Mouse (Mus musculus) liver, postnatal 0 days (tissue): ENCODE measurements around the gene Pkdcc. TPM values are rescaled to one million over a fixed set of nuclear protein-coding genes. Genes with fewer than 3 reads are reported as not detected.

Source experiments
- ATAC-seq: fragments of 200-750 bp; cut with Nextera tagmentation; 2 replicates; pipeline ENCODE4 v1.8.0; 2017; ENCODE audit warnings: mild to moderate bottlenecking, moderate library complexity
- DNase-seq: peaks from one replicate; pipeline ENCODE4 v3.0.0-alpha.2; 2016
- H3K27ac ChIP-seq: fragments of 300-500 bp; sonication (generic); 2 replicates; pipeline ENCODE4 v1.5.1; 2014; ENCODE audit warnings: antibody characterized with exemption, moderate library complexity, mild to moderate bottlenecking, low read depth
- H3K27me3 ChIP-seq: fragments of 300-500 bp; sonication (generic); 2 replicates; pipeline ENCODE4 v1.6.1; 2014; ENCODE audit warnings: low read length, control low read depth, mixed read lengths; ENCODE audit not compliant: insufficient read depth
- H3K36me3 ChIP-seq: fragments of 300-500 bp; sonication (generic); replicated peaks from 2 replicates; pipeline ENCODE4 v1.6.1; 2014; ENCODE audit warnings: mild to moderate bottlenecking, control low read depth, low read length, moderate library complexity, mixed read lengths; ENCODE audit not compliant: insufficient read depth
- H3K4me1 ChIP-seq: fragments of 300-500 bp; sonication (generic); 2 replicates; pipeline ENCODE4 v1.6.1; 2014; ENCODE audit warnings: antibody characterized with exemption, mild to moderate bottlenecking, control low read depth; ENCODE audit not compliant: insufficient read depth
- H3K4me2 ChIP-seq: fragments of 300-500 bp; sonication (generic); 2 replicates; pipeline ENCODE4 v1.6.1; 2014; ENCODE audit warnings: low read depth, mild to moderate bottlenecking, low read length, moderate library complexity, mixed read lengths
- H3K4me3 ChIP-seq: fragments of 300-500 bp; sonication (generic); 2 replicates; pipeline ENCODE4 v1.5.1; 2014; ENCODE audit warnings: low read depth, low read length
- H3K9ac ChIP-seq: fragments of 300-500 bp; sonication (generic); replicated peaks from 2 replicates; pipeline ENCODE4 v1.6.1; 2014; ENCODE audit warnings: mild to moderate bottlenecking, moderate library complexity
- H3K9me3 ChIP-seq: fragments of 300-500 bp; sonication (generic); 2 replicates; pipeline ENCODE4 v1.6.1; 2016; ENCODE audit warnings: mild to moderate bottlenecking, control low read depth, low read length, mixed read lengths
- CTCF ChIP-seq: sonication (generic); IDR thresholded peaks from 2 replicates; pipeline ENCODE4 v1.5.1; 2016; ENCODE audit warnings: antibody characterized with exemption, low read depth
- EP300 ChIP-seq: IDR thresholded peaks from 2 replicates; pipeline ENCODE4 v1.6.1; 2016; ENCODE audit warnings: antibody characterized with exemption, low read depth, mild to moderate bottlenecking
- WGBS: fragments of 180-500 bp; shearing (Covaris S2); extraction: QIAGEN DNeasy Blood & Tissue Kit; methylation state at CpG from one replicate; pipeline ENCODE4 v1.1.7; 2014; ENCODE audit not compliant: insufficient replicate concordance; 5-methylcytosine and 5-hydroxymethylcytosine counted together
- polyA plus RNA-seq: library from polyadenylated mRNA; unstranded; fragments of >200 nt; fragmentation: Nextera tagmentation; extraction: Ambion mirVana; gene quantifications from 2 replicates; pipeline ENCODE4 v1.2.1, GENCODE M21; 2015

The Pkdcc gene
- polyA plus RNA-seq, 1 experiment from 2014 or later: 2.5 TPM

GRCm38 (mm10) chr17:83220954-83221538 is 6.0 kb downstream of the Pkdcc start:
- no peak overlapping the region for H3K9ac ChIP-seq
- no peak overlapping the region for H3K4me2 ChIP-seq

GRCm38 (mm10) chr17:83221611-83222500 is 6.8 kb downstream of the Pkdcc start:
- no peak for DNase-seq
- Histone ChIP-seq H3K27me3 (no peaks in the 10 kb centered on the region), H3K36me3 (peaks cover 25% of the 10 kb centered on the region), H3K4me2 (no peak overlapping the region), H3K9me3 (no peaks in the 10 kb centered on the region), H3K9ac (no peak overlapping the region), H3K4me1 (peaks cover 23% of the 10 kb centered on the region), H3K4me3 (no peak overlapping the region), H3K27ac (no peak overlapping the region)
- no peak for ATAC-seq
- 75% methylated on average over 13 of the region's 13 CpGs for WGBS
- TF ChIP-seq CTCF (no peak), EP300 (no peak)

More at GRCm38 (mm10) chr17:83220954-83221538, 6.0 kb downstream of the Pkdcc start:
- ATAC-seq (no peak), DNase-seq (no peak)
- Histone ChIP-seq H3K9me3 (no peaks in the 10 kb centered on the region), H3K4me3 (no peak overlapping the region), H3K27me3 (peaks cover under 1% of the 10 kb centered on the region; the same call in 1 of the 2 replicates), H3K27ac (no peak overlapping the region), H3K4me1 (peaks cover 23% of the 10 kb centered on the region), H3K36me3 (peaks cover 25% of the 10 kb centered on the region)
- WGBS: 75% methylated on average over 18 of the region's 18 CpGs
- TF ChIP-seq CTCF (no peak), EP300 (no peak)

- DNase-seq (no peak), ATAC-seq (no peak)
- Histone ChIP-seq H3K9me3 (no peaks in the 10 kb centered on the region), H3K27ac (no peak overlapping the region), H3K4me2 (no peak overlapping the region), H3K4me1 (peaks cover 17% of the 10 kb centered on the region), H3K4me3 (no peak overlapping the region), H3K36me3 (peaks cover 25% of the 10 kb centered on the region), H3K9ac (no peak overlapping the region), H3K27me3 (no peaks in the 10 kb centered on the region)
- 41% methylated on average over 3 of the region's 3 CpGs for WGBS
- TF ChIP-seq EP300: no peak
- no peak for TF ChIP-seq CTCF
Observed at GRCm38 (mm10) chr17:83222705-83223104, 7.6 kb downstream of the Pkdcc start.

- TF ChIP-seq CTCF (no peak), EP300 (no peak)
- DNase-seq (no peak), ATAC-seq (no peak)
- Histone ChIP-seq H3K36me3 (peaks cover 25% of the 10 kb centered on the region), H3K9me3 (no peaks in the 10 kb centered on the region), H3K4me3 (no peak overlapping the region), H3K27ac (no peak overlapping the region), H3K27me3 (no peaks in the 10 kb centered on the region), H3K4me2 (no peak overlapping the region), H3K9ac (no peak overlapping the region), H3K4me1 (peaks cover 8% of the 10 kb centered on the region)
- WGBS: 82% methylated on average over 13 of the region's 13 CpGs
Observed at GRCm38 (mm10) chr17:83224451-83224971, 9.4 kb downstream of the Pkdcc start.

- Histone ChIP-seq H3K4me3 (no peak overlapping the region), H3K9me3 (no peaks in the 10 kb centered on the region), H3K27me3 (no peaks in the 10 kb centered on the region), H3K4me1 (peaks cover 3% of the 10 kb centered on the region; the same call in 1 of the 2 replicates), H3K4me2 (no peak overlapping the region), H3K27ac (no peak overlapping the region), H3K9ac (no peak overlapping the region), H3K36me3 (peaks cover 25% of the 10 kb centered on the region)
- 72% methylated on average over 8 of the region's 8 CpGs for WGBS
- no peak for DNase-seq
- no peak for ATAC-seq
- TF ChIP-seq CTCF: no peak
- TF ChIP-seq EP300: no peak
Observed at GRCm38 (mm10) chr17:83226395-83226986, 11.4 kb downstream of the Pkdcc start.

GRCm38 (mm10) chr17:83231357-83231756 is 16.3 kb downstream of the Pkdcc start:
- 49% methylated on average over 11 of the region's 11 CpGs for WGBS

More at GRCm38 (mm10) chr17:83231357-83231756, 16.3 kb downstream of the Pkdcc start:
- H3K4me2 ChIP-seq: no peak overlapping the region
- no peaks in the 10 kb centered on the region for H3K27me3 ChIP-seq
- H3K4me3 ChIP-seq: no peak overlapping the region
- no peaks in the 10 kb centered on the region for H3K36me3 ChIP-seq
- H3K9me3 ChIP-seq: no peaks in the 10 kb centered on the region
- TF ChIP-seq CTCF (no peak), EP300 (no peak)
- no peak for ATAC-seq
- H3K9ac ChIP-seq: no peak overlapping the region
- DNase-seq: no peak
- no peaks in the 10 kb centered on the region for H3K4me1 ChIP-seq
- H3K27ac ChIP-seq: no peak overlapping the region
